Comparison of ENCODE assay signal across 10 mouse cellular contexts in genomic region chr2:158611726-158612670, GRCm38 (mm10). TPM values are rescaled to one million over a fixed set of nuclear protein-coding genes. Genes with fewer than 3 reads are reported as not detected.
DNase-seq lines count a peak whose midpoint lies in the region; ATAC-seq lines count a peak whose summit lies in the region.
"Had no signal": no experiment of that assay in that cellular context is flagged by ENCODE, and none has a peak within 500 bp of the region (broad histone marks: within the 10 kb centered on the region; RNA-seq: fewer than 3 reads in every experiment).

No protein-coding gene starts in this region.

- ATAC-seq in forebrain, embryonic 16.5 days, result no peak
- no peak for ATAC-seq in midbrain, embryonic 13.5 days
- ATAC-seq in intestine, embryonic 15.5 days, result no peak

- peak; percentile 29 for DNase-seq in ovary, postnatal 36 days (ENCODE audit: low spot score)
- DNase-seq in ovary, postnatal 14 days (ENCODE audit: low spot score), result no peak
- DNase-seq in spleen, postnatal 4 days (ENCODE audit: low spot score in 2 of 2), result no peak
- no peak for DNase-seq in kidney, postnatal 10 days
- DNase-seq: cerebellum, adult 9-11 months; liver, embryonic 13.5 days had no signal

- peaks cover 26% of the 10 kb centered on the region for H3K4me1 ChIP-seq in forebrain, embryonic 16.5 days (replicated peaks; ENCODE audit: control insufficient read depth, insufficient read depth, low read length)
- H3K4me1 ChIP-seq in midbrain, embryonic 13.5 days (replicated peaks), result peaks cover 45% of the 10 kb centered on the region
- peaks cover 15% of the 10 kb centered on the region for H3K4me1 ChIP-seq in intestine, embryonic 15.5 days (replicated peaks)

- H3K9me3 ChIP-seq in forebrain, embryonic 16.5 days (ENCODE audit: control insufficient read depth, low read length), result no peaks in the 10 kb centered on the region
- H3K9me3 ChIP-seq in midbrain, embryonic 13.5 days, result no peaks in the 10 kb centered on the region
- no peaks in the 10 kb centered on the region for H3K9me3 ChIP-seq in intestine, embryonic 15.5 days
- H3K9me3 ChIP-seq: liver, embryonic 13.5 days had no signal

- H3K9ac ChIP-seq in forebrain, embryonic 16.5 days (replicated peaks; ENCODE audit: low read depth, low read length), result peak overlapping the region; percentile 79
- H3K9ac ChIP-seq in midbrain, embryonic 13.5 days (replicated peaks), result peak overlapping the region; percentile 86
- no peak overlapping the region for H3K9ac ChIP-seq in intestine, embryonic 15.5 days
- H3K9ac ChIP-seq: liver, embryonic 13.5 days had no signal

- no peaks in the 10 kb centered on the region for H3K36me3 ChIP-seq in forebrain, embryonic 16.5 days (ENCODE audit: control insufficient read depth, insufficient read depth)
- H3K36me3 ChIP-seq in midbrain, embryonic 13.5 days, result no peaks in the 10 kb centered on the region
- no peaks in the 10 kb centered on the region for H3K36me3 ChIP-seq in intestine, embryonic 15.5 days
- H3K36me3 ChIP-seq: liver, embryonic 13.5 days had no signal

- peak overlapping the region; percentile 61 for H3K4me2 ChIP-seq in forebrain, embryonic 16.5 days (ENCODE audit: low read length)
- H3K4me2 ChIP-seq in midbrain, embryonic 13.5 days (replicated peaks), result peak overlapping the region; percentile 58
- H3K4me2 ChIP-seq in intestine, embryonic 15.5 days (replicated peaks), result no peak overlapping the region
- H3K4me2 ChIP-seq: liver, embryonic 13.5 days had no signal

- H3K27me3 ChIP-seq in forebrain, embryonic 16.5 days (replicated peaks; ENCODE audit: control insufficient read depth, insufficient read depth, low read length), result peaks cover 55% of the 10 kb centered on the region
- H3K27me3 ChIP-seq in midbrain, embryonic 13.5 days, result peaks cover 98% of the 10 kb centered on the region
- H3K27me3 ChIP-seq in intestine, embryonic 15.5 days (replicated peaks), result peaks cover 98% of the 10 kb centered on the region

- peak overlapping the region; percentile 91 for H3K27ac ChIP-seq in forebrain, embryonic 16.5 days (ENCODE audit: low read length)
- peak overlapping the region; percentile 86 for H3K27ac ChIP-seq in midbrain, embryonic 13.5 days
- H3K27ac ChIP-seq in intestine, embryonic 15.5 days, result no peak overlapping the region
- H3K27ac ChIP-seq: liver, embryonic 13.5 days had no signal

- peak overlapping the region; percentile 59 for H3K4me3 ChIP-seq in forebrain, embryonic 16.5 days (replicated peaks; ENCODE audit: low read length)
- peak overlapping the region; percentile 52 for H3K4me3 ChIP-seq in midbrain, embryonic 13.5 days (replicated peaks)
- no peak overlapping the region for H3K4me3 ChIP-seq in intestine, embryonic 15.5 days (replicated peaks)
- H3K4me3 ChIP-seq: liver, embryonic 13.5 days had no signal

- 3% methylated on average over 30 of the region's 30 CpGs for WGBS in forebrain, embryonic 16.5 days
- WGBS in midbrain, embryonic 13.5 days, result 2% methylated on average over 30 of the region's 30 CpGs
- WGBS in intestine, embryonic 15.5 days, result 4% methylated on average over 30 of the region's 30 CpGs

RNA-seq across cellular contexts. Expression of gene Slc32a1, which starts 1.4 kb away (rescaled TPM):
- 5.9 and 7.7 TPM in 2 replicates for polyA plus RNA-seq in forebrain, embryonic 16.5 days (2015; fragmentation: Nextera tagmentation; extraction: Ambion mirVana)
- 6.5 and 8.3 TPM in 2 replicates for polyA plus RNA-seq in midbrain, embryonic 13.5 days (2015; fragmentation: Nextera tagmentation; extraction: Ambion mirVana)
- not detected in 2 replicates for polyA plus RNA-seq in intestine, embryonic 15.5 days (2015; fragmentation: Nextera tagmentation; extraction: Ambion mirVana)
- polyA plus RNA-seq: intestine, embryonic 14.5 days; liver, embryonic 13.5 days had no signal

RNA-seq across cellular contexts. Expression of gene Actr5, which starts 12.7 kb away (rescaled TPM):
- polyA plus RNA-seq in forebrain, embryonic 16.5 days (2015; fragmentation: Nextera tagmentation; extraction: Ambion mirVana), result 11.3 and 12.3 TPM in 2 replicates
- polyA plus RNA-seq in midbrain, embryonic 13.5 days (2015; fragmentation: Nextera tagmentation; extraction: Ambion mirVana), result 10.9 and 14.6 TPM in 2 replicates
- 9.3 and 9.4 TPM in 2 replicates for polyA plus RNA-seq in intestine, embryonic 15.5 days (2015; fragmentation: Nextera tagmentation; extraction: Ambion mirVana)

RNA-seq across cellular contexts. Expression of gene Ppp1r16b, which starts 53.2 kb away (rescaled TPM):
- polyA plus RNA-seq in forebrain, embryonic 16.5 days (2015; fragmentation: Nextera tagmentation; extraction: Ambion mirVana), result 30.3 and 33.3 TPM in 2 replicates
- 8.4 and 8.7 TPM in 2 replicates for polyA plus RNA-seq in midbrain, embryonic 13.5 days (2015; fragmentation: Nextera tagmentation; extraction: Ambion mirVana)
- polyA plus RNA-seq in intestine, embryonic 15.5 days (2015; fragmentation: Nextera tagmentation; extraction: Ambion mirVana), result 4.1 and 4.2 TPM in 2 replicates
